Mouse (Mus musculus) forebrain, embryonic 16.5 days (tissue): ENCODE results near the gene Rasgrp2. TPM values are rescaled to one million over a fixed set of nuclear protein-coding genes. Genes with fewer than 3 reads are reported as not detected.

ENCODE experiments used
- ATAC-seq: fragments of 200-750 bp; cut with Nextera tagmentation; 2 replicates; pipeline ENCODE4 v1.8.0; 2017; ENCODE audit warnings: mild to moderate bottlenecking, moderate library complexity
- H3K27ac ChIP-seq: fragments of 300-500 bp; sonication (generic); 2 replicates; pipeline ENCODE4 v1.5.1; 2014; ENCODE audit warnings: low read length, control low read depth
- H3K27me3 ChIP-seq: fragments of 300-500 bp; sonication (generic); replicated peaks from 2 replicates; pipeline ENCODE4 v1.6.1; 2014; ENCODE audit warnings: low read length; ENCODE audit not compliant: control insufficient read depth, insufficient read depth
- H3K36me3 ChIP-seq: fragments of 300-500 bp; sonication (generic); 2 replicates; pipeline ENCODE4 v1.6.1; 2014; ENCODE audit not compliant: control insufficient read depth, insufficient read depth
- H3K4me1 ChIP-seq: fragments of 300-500 bp; sonication (generic); replicated peaks from 2 replicates; pipeline ENCODE4 v1.6.1; 2014; ENCODE audit warnings: low read length; ENCODE audit not compliant: control insufficient read depth, insufficient read depth
- H3K4me2 ChIP-seq: fragments of 300-500 bp; sonication (generic); 2 replicates; pipeline ENCODE4 v1.6.1; 2014; ENCODE audit warnings: mild to moderate bottlenecking, low read length, control low read depth
- H3K4me3 ChIP-seq: fragments of 300-500 bp; sonication (generic); replicated peaks from 2 replicates; pipeline ENCODE4 v1.5.1; 2014; ENCODE audit warnings: mild to moderate bottlenecking, low read length, control low read depth
- H3K9ac ChIP-seq: fragments of 300-500 bp; sonication (generic); replicated peaks from 2 replicates; pipeline ENCODE4 v1.6.1; 2014; ENCODE audit warnings: low read depth, low read length, control low read depth
- H3K9me3 ChIP-seq: fragments of 300-500 bp; sonication (generic); 2 replicates; pipeline ENCODE4 v1.6.1; 2016; ENCODE audit warnings: low read length; ENCODE audit not compliant: control insufficient read depth
- WGBS: fragments of 180-500 bp; shearing (Covaris S2); extraction: QIAGEN DNeasy Blood & Tissue Kit; methylation state at CpG from one replicate; pipeline ENCODE4 v1.1.7; 2014; 5-methylcytosine and 5-hydroxymethylcytosine counted together
- polyA plus RNA-seq: library from polyadenylated mRNA; unstranded; fragments of >200 nt; fragmentation: Nextera tagmentation; extraction: Ambion mirVana; gene quantifications from 2 replicates; pipeline ENCODE4 v1.2.1, GENCODE M21; 2015

Gene Rasgrp2
- polyA plus RNA-seq, 1 experiment from 2014 or later = 60.8 TPM

- Histone ChIP-seq H3K4me1 (peaks cover 7% of the 10 kb centered on the region), H3K27ac (no peak overlapping the region), H3K9me3 (no peaks in the 10 kb centered on the region), H3K4me3 (no peak overlapping the region), H3K27me3 (no peaks in the 10 kb centered on the region), H3K4me2 (no peak overlapping the region), H3K36me3 (no peaks in the 10 kb centered on the region), H3K9ac (no peak overlapping the region)
- ATAC-seq = no peak
- 80% methylated on average over 13 of the region's 13 CpGs for WGBS
Observed at GRCm38 (mm10) chr19:6388006-6388405, 11.1 kb upstream of the Rasgrp2 start.

- Histone ChIP-seq H3K36me3 (no peaks in the 10 kb centered on the region), H3K27ac (no peak overlapping the region), H3K4me1 (peaks cover 7% of the 10 kb centered on the region), H3K27me3 (no peaks in the 10 kb centered on the region), H3K9ac (peak overlapping the region; percentile 41; the same call in 1 of the 2 replicates), H3K4me3 (peak overlapping the region; percentile 30), H3K9me3 (no peaks in the 10 kb centered on the region), H3K4me2 (peak overlapping the region; percentile 46)
- no peak for ATAC-seq
- 7% methylated on average over 16 of the region's 16 CpGs for WGBS
Observed at GRCm38 (mm10) chr19:6389803-6390202, 9.3 kb upstream of the Rasgrp2 start.

GRCm38 (mm10) chr19:6390251-6390650, 8.9 kb upstream of the Rasgrp2 start:
- Histone ChIP-seq H3K27ac (no peak overlapping the region), H3K9ac (no peak overlapping the region), H3K9me3 (no peaks in the 10 kb centered on the region), H3K36me3 (no peaks in the 10 kb centered on the region), H3K27me3 (no peaks in the 10 kb centered on the region), H3K4me1 (peaks cover 7% of the 10 kb centered on the region), H3K4me2 (no peak overlapping the region), H3K4me3 (no peak overlapping the region)
- 68% methylated on average over 6 of the region's 6 CpGs for WGBS
- ATAC-seq = no peak

DNA sequence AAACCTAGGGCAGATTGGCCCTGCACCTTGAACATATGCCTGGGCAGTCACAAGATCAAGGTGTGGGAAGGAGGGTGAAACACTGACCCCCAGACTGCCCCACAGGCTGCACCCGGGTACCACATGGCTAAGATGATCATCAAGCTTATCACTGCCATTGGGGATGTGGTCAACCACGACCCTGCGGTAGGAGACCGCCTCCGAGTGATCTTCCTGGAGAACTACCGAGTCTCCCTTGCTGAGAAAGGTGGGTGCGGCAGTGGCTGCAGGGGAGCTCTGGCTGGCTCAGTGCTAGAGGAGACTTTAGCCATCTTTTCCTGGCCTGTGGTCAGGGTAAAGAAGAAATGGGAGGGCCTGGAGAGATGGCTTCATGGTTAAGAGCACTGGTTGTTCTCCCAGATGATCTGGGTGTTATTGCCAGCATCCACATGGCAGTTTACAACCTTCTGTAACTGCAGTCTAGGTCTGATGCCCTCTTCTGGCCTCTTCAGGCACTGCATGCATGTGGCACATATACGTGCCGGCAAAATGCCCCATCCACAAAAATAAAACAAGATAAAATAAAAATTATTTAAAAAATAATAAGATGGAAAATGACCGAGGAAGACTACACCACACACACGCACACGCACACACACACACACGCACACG, 6.3 kb upstream of the Rasgrp2 start:
- no peak overlapping the region for H3K9ac ChIP-seq
- H3K36me3 ChIP-seq = no peaks in the 10 kb centered on the region
- no peak overlapping the region for H3K27ac ChIP-seq
- no peak overlapping the region for H3K4me3 ChIP-seq
- H3K4me2 ChIP-seq = no peak overlapping the region
- no peaks in the 10 kb centered on the region for H3K9me3 ChIP-seq
- no peak for ATAC-seq
- H3K27me3 ChIP-seq = no peaks in the 10 kb centered on the region
- H3K4me1 ChIP-seq = peaks cover 7% of the 10 kb centered on the region
- 95% methylated on average over 14 of the region's 14 CpGs for WGBS

DNA sequence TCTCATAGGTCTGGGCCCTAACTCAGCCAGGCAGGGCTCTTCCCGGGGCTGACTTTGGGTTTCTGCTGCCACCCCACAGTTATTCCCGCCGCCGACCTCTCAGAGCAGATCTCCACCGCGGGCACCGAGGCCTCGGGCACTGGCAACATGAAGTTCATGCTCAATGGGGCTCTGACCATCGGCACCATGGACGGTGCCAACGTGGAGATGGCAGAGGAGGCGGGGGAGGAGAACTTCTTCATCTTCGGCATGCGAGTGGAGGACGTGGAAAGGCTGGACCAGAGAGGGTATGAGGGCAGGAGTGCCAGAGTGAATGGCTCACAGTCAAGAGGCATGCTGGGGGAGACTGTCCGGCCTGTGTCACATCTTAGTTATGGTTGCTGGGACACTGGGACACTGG, 5.5 kb upstream of the Rasgrp2 start:
- no peak for ATAC-seq

GRCm38 (mm10) chr19:6396237-6396636, 2.9 kb upstream of the Rasgrp2 start:
- H3K4me3 ChIP-seq = no peak overlapping the region
- H3K4me1 ChIP-seq = peaks cover 27% of the 10 kb centered on the region
- H3K9ac ChIP-seq = no peak overlapping the region
- ATAC-seq = no peak
- no peaks in the 10 kb centered on the region for H3K9me3 ChIP-seq
- H3K27ac ChIP-seq = no peak overlapping the region
- no peaks in the 10 kb centered on the region for H3K36me3 ChIP-seq
- peaks cover 10% of the 10 kb centered on the region for H3K27me3 ChIP-seq
- 75% methylated on average over 5 of the region's 5 CpGs for WGBS
- H3K4me2 ChIP-seq = no peak overlapping the region

More for the DNA sequence above, 5.5 kb upstream of the Rasgrp2 start:
- Histone ChIP-seq H3K4me1 (peaks cover 13% of the 10 kb centered on the region), H3K27ac (no peak overlapping the region), H3K27me3 (no peaks in the 10 kb centered on the region), H3K4me2 (no peak overlapping the region), H3K36me3 (no peaks in the 10 kb centered on the region), H3K9me3 (no peaks in the 10 kb centered on the region), H3K4me3 (no peak overlapping the region), H3K9ac (no peak overlapping the region)
- WGBS = 93% methylated on average over 16 of the region's 16 CpGs

DNA sequence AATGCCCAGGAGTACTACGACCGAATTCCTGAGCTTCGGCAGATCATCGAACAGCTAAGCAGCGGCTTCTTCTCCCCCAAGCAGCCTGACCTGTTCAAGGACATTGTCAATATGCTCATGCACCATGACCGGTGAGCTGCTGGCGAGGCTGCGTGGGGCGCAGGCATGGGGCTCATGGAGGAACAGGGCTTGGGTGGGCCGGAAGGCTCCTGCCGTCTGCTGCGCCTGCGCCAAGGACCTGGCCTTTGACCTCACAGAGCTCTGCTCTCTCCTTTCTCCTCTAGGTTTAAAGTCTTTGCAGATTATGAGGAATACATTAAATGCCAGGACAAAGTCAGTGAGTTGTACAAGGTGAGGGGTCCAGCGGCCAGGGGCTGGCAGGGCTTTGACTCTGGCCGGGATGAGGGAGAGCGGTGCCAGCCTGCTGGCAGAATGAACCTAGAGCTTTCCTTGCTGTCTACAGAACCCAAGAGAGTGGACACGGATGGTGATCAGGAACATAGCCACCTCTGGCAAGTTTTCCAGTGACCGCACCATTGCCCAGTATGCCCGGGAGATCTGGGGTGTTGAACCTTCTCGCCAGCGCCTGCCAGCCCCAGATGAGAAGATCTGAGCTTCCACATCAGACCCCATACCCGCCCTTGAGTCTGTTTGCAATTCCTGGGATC, 1.4 kb upstream of the Rasgrp2 start:
- no peak overlapping the region for H3K4me3 ChIP-seq

GRCm38 (mm10) chr19:6398447-6399284, 474 bp upstream of the Rasgrp2 start:
- Histone ChIP-seq H3K27me3 (peaks cover 10% of the 10 kb centered on the region), H3K4me3 (peak overlapping the region; percentile 68), H3K4me2 (peak overlapping the region; percentile 94), H3K9ac (peak overlapping the region; percentile 65), H3K4me1 (peaks cover 33% of the 10 kb centered on the region), H3K9me3 (no peaks in the 10 kb centered on the region), H3K27ac (peak overlapping the region; percentile 62), H3K36me3 (no peaks in the 10 kb centered on the region)
- ATAC-seq = peak; percentile 73
- under 1% methylated on average over 38 of the region's 39 CpGs for WGBS

More for the DNA sequence above, 1.4 kb upstream of the Rasgrp2 start:
- Histone ChIP-seq H3K9me3 (no peaks in the 10 kb centered on the region), H3K4me1 (peaks cover 33% of the 10 kb centered on the region), H3K4me2 (no peak overlapping the region), H3K27me3 (peaks cover 10% of the 10 kb centered on the region), H3K36me3 (no peaks in the 10 kb centered on the region), H3K27ac (no peak overlapping the region), H3K9ac (no peak overlapping the region)
- WGBS = 90% methylated on average over 22 of the region's 22 CpGs
- no peak for ATAC-seq
